Mouse (Mus musculus): ENCODE results near the gene Tuba3b. TPM values are rescaled to one million over a fixed set of nuclear protein-coding genes. Genes with fewer than 3 reads are reported as not detected.

Tuba3b gene
- polyA plus RNA-seq, 1 experiment from 2014 or later = not detected

DNA sequence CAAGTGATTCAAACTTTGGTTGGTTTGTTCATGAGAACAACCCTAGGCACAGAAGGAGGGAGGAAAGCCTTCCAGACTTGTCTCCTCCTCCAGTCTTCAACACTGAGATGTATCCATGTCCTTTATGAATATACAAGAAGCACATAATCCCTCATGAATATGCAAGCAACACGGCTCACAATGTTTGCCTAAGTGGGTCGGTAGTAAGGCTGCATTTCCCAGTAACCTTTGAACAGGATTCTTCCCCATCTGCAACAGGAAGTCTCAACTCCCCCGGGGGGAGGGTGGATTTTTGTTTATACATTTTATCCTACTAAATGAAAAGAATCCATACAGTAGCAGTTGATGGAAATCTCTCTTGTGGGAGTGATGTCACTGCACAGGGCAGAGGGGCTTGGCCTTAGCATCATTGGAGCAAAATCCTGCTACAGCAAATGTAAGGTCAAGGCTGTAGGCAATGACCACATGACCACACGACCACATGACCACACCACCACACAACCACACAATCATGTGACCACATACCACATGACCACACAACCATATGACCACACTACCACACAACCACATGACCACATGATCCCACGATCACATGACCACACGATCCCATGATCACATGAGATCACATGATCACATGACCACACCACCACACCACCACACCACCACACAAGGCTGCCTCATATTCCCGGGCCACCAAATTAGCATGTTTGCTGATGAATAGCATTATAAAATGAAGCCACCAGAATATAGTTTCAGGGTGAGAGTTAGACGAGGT, 38.7 kb downstream of the Tuba3b start:
- H3K4me3 ChIP-seq = no peak overlapping the region
- 83% methylated on average over 8 of the region's 8 CpGs for WGBS
- H3K4me2 ChIP-seq (replicated peaks) = no peak overlapping the region
- no peaks in the 10 kb centered on the region for H3K4me1 ChIP-seq
- no peaks in the 10 kb centered on the region; the same call in 1 of the 2 replicates for H3K9me3 ChIP-seq
- no peak overlapping the region for H3K27ac ChIP-seq
- no peaks in the 10 kb centered on the region for H3K36me3 ChIP-seq
- H3K9ac ChIP-seq = no peak overlapping the region
- ATAC-seq (ENCODE audit: low FRiP score, low read depth) = no peak
- no peaks in the 10 kb centered on the region for H3K27me3 ChIP-seq (replicated peaks)

- WGBS = 84% methylated on average over 1 of the region's 1 CpGs
- ATAC-seq (ENCODE audit: low FRiP score, low read depth) = no peak
- Histone ChIP-seq H3K4me1 (no peaks in the 10 kb centered on the region), H3K27ac (no peak overlapping the region), H3K36me3 (no peaks in the 10 kb centered on the region), H3K4me3 (no peak overlapping the region), H3K4me2 (replicated peaks) (no peak overlapping the region), H3K9ac (no peak overlapping the region), H3K9me3 (no peaks in the 10 kb centered on the region; the same call in 1 of the 2 replicates), H3K27me3 (replicated peaks) (no peaks in the 10 kb centered on the region)
These were observed 40.1 kb downstream of the Tuba3b start for GRCm38 (mm10) chr6:145655678-145656077.

DNA sequence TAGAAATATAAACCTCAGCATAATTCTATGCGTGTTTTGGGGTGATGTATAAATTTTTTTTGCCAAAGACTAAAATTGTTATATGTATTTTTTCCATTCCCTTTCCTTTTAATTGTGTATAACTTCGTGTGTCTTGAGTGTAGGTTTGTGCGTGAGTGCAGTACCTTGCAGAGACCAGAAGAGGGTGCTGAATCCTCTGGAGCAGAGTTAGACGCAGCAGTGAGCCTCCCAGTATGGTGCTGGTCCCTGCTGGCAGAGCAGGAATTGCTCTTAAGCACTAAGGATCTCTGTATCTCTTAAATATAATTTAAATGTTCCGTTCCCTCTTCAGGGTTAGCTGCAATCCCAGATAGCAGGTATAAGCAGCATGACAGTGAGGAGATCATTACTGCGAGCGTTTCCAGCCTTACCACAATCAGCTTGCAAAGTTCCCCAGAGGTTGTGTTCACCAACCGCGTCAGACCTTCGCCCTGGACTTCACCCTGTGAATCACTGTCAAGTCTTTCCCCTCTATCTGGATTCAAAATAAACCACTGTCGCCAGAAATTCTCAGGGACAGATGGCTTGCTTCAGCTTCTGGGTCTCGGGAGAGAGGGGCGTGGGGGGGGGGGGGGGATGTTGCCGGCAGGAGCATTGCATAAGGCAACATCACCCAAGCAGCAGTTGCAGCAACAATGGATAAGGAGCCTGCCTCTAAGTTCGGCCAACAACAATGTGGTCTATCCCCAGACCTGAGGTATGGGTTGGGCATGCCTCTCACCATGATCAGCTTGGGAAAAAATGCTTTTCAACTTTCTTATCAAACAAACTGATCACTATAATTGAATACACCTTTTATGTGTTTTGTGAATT, 41.4 kb downstream of the Tuba3b start:
- H3K27ac ChIP-seq = no peak overlapping the region
- H3K4me2 ChIP-seq (replicated peaks) = no peak overlapping the region
- no peaks in the 10 kb centered on the region for H3K4me1 ChIP-seq
- H3K9me3 ChIP-seq = no peaks in the 10 kb centered on the region; the same call in 1 of the 2 replicates
- no peak for ATAC-seq (ENCODE audit: low FRiP score, low read depth)
- no peak overlapping the region for H3K9ac ChIP-seq
- H3K36me3 ChIP-seq = no peaks in the 10 kb centered on the region
- H3K27me3 ChIP-seq (replicated peaks) = no peaks in the 10 kb centered on the region
- WGBS = 80% methylated on average over 15 of the region's 15 CpGs
- H3K4me3 ChIP-seq = no peak overlapping the region

DNA sequence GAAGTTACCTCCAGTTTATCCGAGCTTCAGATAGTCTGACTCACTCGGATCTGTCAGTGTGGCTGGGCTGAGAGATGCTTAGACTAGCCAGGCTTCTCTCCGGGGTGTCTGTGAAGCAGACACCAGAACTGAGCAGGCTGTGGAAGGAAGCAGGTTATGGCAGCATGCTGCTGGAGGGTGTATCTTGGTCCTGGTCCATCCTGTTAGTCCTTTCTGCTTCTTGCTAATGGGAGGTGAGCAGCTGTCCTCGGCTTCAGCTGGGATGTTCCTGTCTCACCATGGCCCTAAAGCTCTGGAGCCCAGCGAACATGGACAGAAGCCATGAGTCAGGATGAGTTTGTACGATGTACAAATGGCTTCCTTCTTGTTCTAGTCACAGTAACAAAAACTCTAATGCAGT, 43.6 kb downstream of the Tuba3b start:
- Histone ChIP-seq H3K36me3 (no peaks in the 10 kb centered on the region), H3K4me3 (no peak overlapping the region), H3K9me3 (no peaks in the 10 kb centered on the region; the same call in 1 of the 2 replicates), H3K27me3 (replicated peaks) (no peaks in the 10 kb centered on the region), H3K27ac (no peak overlapping the region), H3K9ac (no peak overlapping the region), H3K4me2 (replicated peaks) (no peak overlapping the region), H3K4me1 (peaks cover 4% of the 10 kb centered on the region; the same call in 1 of the 2 replicates)
- ATAC-seq (ENCODE audit: low FRiP score, low read depth) = no peak
- WGBS = 81% methylated on average over 6 of the region's 6 CpGs

GRCm38 (mm10) chr6:145660943-145661342, 45.4 kb downstream of the Tuba3b start:
- Histone ChIP-seq H3K9ac (no peak overlapping the region), H3K4me1 (peaks cover 7% of the 10 kb centered on the region; the same call in 1 of the 2 replicates), H3K27ac (no peak overlapping the region), H3K4me3 (no peak overlapping the region), H3K4me2 (replicated peaks) (no peak overlapping the region), H3K36me3 (no peaks in the 10 kb centered on the region), H3K27me3 (replicated peaks) (no peaks in the 10 kb centered on the region), H3K9me3 (no peaks in the 10 kb centered on the region; the same call in 1 of the 2 replicates)
- no peak for ATAC-seq (ENCODE audit: low FRiP score, low read depth)
- WGBS = 80% methylated on average over 11 of the region's 11 CpGs

- ATAC-seq (ENCODE audit: low FRiP score, low read depth) = 0 out of 2 replicates have a peak, but pooled peaks have one; percentile 37
- Histone ChIP-seq H3K27ac (no peak overlapping the region), H3K4me3 (no peak overlapping the region), H3K9ac (no peak overlapping the region), H3K36me3 (no peaks in the 10 kb centered on the region), H3K4me2 (replicated peaks) (no peak overlapping the region), H3K4me1 (peaks cover 7% of the 10 kb centered on the region; the same call in 1 of the 2 replicates), H3K27me3 (replicated peaks) (no peaks in the 10 kb centered on the region), H3K9me3 (no peaks in the 10 kb centered on the region)
- WGBS = 64% methylated on average over 5 of the region's 5 CpGs
These were observed 48.7 kb downstream of the Tuba3b start for GRCm38 (mm10) chr6:145664208-145664607.

DNA sequence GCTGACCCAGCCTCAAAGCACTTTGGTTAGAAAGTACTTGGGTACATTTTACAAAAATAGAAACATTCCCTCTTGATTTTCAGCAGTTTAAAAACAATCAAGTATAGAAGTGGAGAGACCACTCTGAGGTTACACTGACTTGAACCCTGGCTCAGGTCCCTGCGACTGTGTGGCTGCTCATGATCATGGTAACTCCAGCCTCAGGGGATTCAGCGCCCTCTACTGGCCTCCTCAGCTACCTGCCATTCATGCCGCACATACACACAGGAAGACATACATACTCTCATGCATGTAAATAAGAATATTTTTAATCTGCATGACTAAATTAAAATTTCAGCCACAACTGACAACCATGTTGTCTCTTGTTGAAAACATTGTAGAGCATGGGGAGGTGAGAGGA, 50.2 kb downstream of the Tuba3b start:
- Histone ChIP-seq H3K27ac (no peak overlapping the region), H3K36me3 (no peaks in the 10 kb centered on the region), H3K27me3 (replicated peaks) (no peaks in the 10 kb centered on the region), H3K9ac (no peak overlapping the region), H3K9me3 (no peaks in the 10 kb centered on the region), H3K4me1 (peaks cover 9% of the 10 kb centered on the region; the same call in 1 of the 2 replicates), H3K4me2 (replicated peaks) (no peak overlapping the region), H3K4me3 (no peak overlapping the region)
- 83% methylated on average over 3 of the region's 3 CpGs for WGBS
- no peak for ATAC-seq (ENCODE audit: low FRiP score, low read depth)

GRCm38 (mm10) chr6:145667654-145668053, 52.1 kb downstream of the Tuba3b start:
- WGBS = 81% methylated on average over 3 of the region's 3 CpGs
- ATAC-seq (ENCODE audit: low FRiP score, low read depth) = no peak
- H3K4me3 ChIP-seq = no peak overlapping the region
- no peak overlapping the region for H3K4me2 ChIP-seq (replicated peaks)
- no peaks in the 10 kb centered on the region for H3K9me3 ChIP-seq
- H3K27me3 ChIP-seq (replicated peaks) = no peaks in the 10 kb centered on the region
- no peak overlapping the region for H3K27ac ChIP-seq
- no peak overlapping the region for H3K9ac ChIP-seq
- no peaks in the 10 kb centered on the region for H3K36me3 ChIP-seq
- H3K4me1 ChIP-seq = peaks cover 9% of the 10 kb centered on the region; the same call in 1 of the 2 replicates

DNA sequence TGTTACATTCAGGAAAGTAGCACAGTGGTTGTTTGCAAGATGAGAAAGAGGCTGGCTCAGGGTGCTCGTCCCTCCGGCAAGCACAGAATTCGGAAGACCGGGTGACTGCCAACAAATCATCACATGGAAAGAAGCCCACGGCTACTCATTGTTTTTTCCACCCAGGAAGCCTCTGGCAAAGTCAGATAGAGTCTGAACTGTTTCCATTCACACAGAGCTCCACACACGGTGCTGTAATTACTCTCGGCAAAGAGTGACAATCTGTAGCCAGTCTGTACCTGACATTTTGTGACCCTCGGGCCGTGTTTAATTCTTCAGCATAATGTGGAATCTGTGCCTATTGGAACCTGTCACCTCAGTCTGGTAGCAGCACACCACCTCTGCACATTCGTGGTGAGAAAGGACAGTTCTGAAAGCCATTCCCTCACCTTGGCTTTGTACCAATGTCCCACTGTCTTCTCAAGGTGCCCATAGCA, 54.1 kb downstream of the Tuba3b start:
- WGBS = 49% methylated on average over 10 of the region's 10 CpGs
- Histone ChIP-seq H3K9me3 (no peaks in the 10 kb centered on the region), H3K9ac (no peak overlapping the region), H3K36me3 (no peaks in the 10 kb centered on the region), H3K4me3 (no peak overlapping the region), H3K4me2 (replicated peaks) (no peak overlapping the region), H3K27me3 (replicated peaks) (no peaks in the 10 kb centered on the region), H3K27ac (no peak overlapping the region), H3K4me1 (peaks cover 3% of the 10 kb centered on the region; the same call in 1 of the 2 replicates)
- ATAC-seq (ENCODE audit: low FRiP score, low read depth) = no peak

Other genes starting within 250 kb of the Tuba3b start
- 0.60 and 0.65 TPM in 2 replicates for gene Lmntd1, start 1.4 kb upstream of the Tuba3b start, polyA plus RNA-seq (2016; fragmentation: Nextera tagmentation; extraction: Ambion mirVana)
- 3.6 and 4.2 TPM in 2 replicates for gene Rassf8, start 131.0 kb downstream of the Tuba3b start, polyA plus RNA-seq (2016; fragmentation: Nextera tagmentation; extraction: Ambion mirVana)
- 1.6 and 2.1 TPM in 2 replicates for gene Bhlhe41, start 249.8 kb downstream of the Tuba3b start, polyA plus RNA-seq (2016; fragmentation: Nextera tagmentation; extraction: Ambion mirVana)